Mouse (Mus musculus) cerebellum, adult 11-12 months (tissue): Measurements from ENCODE around the gene 0610012G03Rik.
A peak's percentile ranks its signal among the peaks of the same experiment; 100 is the strongest.

ENCODE experiments used
- DNase-seq: peaks from one replicate; pipeline ENCODE4 v3.0.0; 2022

Gene 0610012G03Rik

DNA sequence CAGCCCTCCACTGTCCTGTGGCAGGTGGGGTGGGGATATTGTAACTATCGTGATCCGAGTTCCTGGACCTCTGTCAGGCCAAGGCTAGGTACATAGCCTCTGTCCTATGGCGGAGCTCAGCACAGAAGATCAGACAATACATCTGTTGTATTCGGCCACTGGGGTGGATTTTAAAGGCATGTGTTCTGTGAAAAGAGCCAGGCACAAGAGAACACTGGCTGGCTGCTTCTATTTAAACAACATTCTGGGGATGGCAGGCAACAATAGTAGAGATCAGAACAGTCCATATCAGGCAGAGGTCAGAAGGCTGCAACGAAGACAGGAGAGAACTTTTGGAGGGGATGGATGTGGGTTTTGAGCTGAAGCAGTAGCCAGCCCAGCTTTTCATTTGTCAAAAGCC is 16.0 kb downstream of the 0610012G03Rik start:
- peak; percentile 57 for DNase-seq

DNA sequence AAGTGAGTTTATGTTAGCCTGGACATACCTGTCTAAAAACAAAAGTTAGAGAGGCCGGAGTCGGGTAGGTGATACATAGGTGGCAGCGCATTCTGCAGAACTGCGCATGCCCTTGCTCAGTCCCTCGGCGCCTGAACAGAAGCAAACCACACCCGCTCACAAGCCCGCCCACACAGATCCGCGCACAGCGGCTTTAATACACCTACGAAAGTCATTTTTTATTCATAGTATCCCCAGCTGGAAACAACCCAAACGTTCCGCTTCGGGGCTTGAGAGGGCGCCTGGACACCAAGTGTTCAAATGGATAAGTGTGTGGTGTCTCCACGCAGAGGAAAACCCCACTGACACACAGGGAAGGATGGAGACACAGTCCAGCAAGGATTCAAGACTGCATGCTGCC is 17.0 kb downstream of the 0610012G03Rik start:
- DNase-seq, result peak; percentile 47

DNA sequence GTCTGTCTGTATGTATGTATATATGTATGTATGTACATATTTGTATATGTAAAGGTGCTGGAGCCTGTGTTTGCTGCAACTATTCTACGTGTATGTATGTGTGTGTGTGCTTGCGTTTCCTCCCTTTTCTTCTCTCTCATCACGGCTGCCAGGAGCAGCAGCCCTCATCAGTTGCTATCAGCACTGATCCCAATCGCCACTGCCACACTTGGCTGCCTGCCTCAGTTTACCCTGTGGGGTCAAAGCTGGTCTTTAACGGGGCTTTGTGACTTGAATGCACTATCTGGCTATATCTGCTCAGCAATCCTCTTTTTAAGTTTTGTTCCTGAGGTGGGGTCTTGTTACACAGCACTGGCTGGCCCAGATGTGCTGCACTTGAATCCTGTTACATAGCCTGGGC is 20.9 kb downstream of the 0610012G03Rik start:
- DNase-seq, result no peak

DNA sequence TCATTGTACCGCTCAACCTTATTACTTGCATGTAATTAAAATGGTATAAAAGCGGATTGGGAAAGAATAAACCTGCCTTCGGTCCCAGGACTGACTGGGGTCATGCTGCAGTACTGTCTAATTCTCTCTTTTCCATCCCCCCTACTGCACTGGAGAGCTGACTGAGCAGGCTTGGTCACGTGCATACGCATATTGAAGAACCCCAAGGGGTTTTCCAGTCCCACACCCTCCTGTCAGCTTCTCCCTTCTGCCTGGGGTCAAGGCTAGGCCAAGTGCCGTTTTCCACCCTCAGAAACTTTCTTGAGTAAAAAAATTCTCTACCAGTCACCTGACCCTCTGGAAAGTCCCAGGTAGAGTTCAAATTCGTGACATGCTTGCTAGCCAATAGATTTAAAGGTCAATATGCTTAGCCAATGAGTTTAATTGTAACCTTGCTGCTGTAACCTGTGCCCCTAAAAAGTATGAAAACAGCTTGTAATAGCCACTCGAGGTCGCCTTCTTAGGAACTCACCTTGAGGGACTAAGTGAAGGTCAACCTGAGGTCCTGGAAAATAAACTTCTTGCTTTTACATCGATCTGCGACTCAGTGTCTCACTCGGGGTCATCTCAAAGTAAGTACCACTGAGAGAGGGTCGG is 21.6 kb downstream of the 0610012G03Rik start:
- no peak for DNase-seq

DNA sequence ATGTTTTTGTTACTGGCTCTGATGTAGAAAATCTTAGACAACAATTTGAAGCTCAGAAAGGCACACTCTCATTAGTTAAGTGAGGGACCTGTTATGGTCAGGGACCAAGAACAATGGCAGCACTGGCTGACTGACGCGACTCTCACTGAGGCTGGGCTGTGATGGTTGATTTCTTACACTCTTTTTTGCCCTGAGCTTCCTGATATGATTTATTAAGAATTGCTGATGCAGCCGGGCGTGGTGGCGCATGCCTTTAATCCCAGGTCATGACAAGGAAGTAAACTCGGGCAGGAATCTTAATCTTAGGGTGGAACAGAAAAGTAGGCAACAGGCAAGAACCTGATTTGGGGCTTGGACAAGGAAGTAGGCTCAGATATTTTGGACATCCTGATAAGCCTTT is 22.2 kb downstream of the 0610012G03Rik start:
- DNase-seq, result no peak

DNA sequence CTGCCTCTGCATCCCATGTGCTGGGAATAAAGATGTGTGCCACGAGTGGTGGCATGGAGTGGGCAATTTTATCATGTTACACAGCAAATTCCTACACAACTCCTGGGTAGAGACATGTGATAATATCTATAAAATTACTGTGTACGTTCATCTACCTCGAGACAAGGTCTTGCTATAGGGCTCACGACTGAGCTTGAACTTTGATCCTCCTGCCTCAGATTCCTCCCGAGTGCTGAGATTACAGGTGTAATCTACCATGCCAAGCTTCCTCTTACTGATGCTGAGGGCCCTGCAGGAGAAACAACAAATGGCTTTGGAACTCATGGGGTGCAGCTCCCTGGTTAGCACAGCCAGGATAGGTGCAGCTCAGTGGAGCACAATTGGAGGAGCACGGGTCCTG is 23.9 kb downstream of the 0610012G03Rik start:
- DNase-seq, result no peak

DNA sequence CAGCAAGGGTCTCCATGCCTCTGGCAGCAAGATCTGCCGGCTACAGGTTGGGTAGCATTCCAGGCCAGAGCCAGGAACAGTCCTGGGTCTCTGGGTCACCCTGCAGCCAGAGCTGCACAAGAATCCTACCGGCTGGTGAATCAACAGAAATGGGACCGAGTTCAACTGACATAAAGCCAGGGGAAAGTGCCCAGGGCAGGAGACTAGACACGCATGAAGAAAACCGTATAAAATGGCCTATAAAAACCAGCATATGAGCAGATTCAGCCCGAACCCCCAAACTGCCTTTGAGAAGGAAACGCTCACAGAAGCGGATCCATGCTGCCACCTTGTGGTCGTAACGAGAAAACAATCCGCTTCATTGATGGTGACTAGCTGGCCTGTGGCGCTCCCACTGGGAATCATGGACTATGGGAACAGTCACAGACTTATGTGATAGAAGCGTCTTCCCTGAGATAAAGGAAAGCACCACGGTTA is 30.0 kb downstream of the 0610012G03Rik start:
- peak; percentile 82 for DNase-seq

DNA sequence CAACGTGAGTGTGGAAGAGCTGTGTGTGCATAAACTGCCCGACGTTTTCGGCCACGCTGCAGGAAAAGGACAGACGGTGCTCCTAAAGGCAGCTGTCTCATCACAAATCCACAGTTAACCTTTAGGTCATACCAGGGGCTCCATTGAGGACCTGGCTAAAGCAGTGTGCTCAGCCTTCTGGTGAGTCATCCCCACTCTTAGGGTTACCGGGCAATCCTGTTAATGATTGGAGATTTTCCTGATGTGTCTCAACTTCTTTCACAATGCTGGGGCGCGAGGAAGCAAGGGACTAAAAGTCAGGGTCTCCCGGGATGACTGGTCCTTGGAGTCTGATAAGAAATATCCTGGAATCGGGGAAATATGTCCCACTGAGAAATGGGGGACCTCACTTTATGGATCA is 30.5 kb downstream of the 0610012G03Rik start:
- no peak for DNase-seq

DNA sequence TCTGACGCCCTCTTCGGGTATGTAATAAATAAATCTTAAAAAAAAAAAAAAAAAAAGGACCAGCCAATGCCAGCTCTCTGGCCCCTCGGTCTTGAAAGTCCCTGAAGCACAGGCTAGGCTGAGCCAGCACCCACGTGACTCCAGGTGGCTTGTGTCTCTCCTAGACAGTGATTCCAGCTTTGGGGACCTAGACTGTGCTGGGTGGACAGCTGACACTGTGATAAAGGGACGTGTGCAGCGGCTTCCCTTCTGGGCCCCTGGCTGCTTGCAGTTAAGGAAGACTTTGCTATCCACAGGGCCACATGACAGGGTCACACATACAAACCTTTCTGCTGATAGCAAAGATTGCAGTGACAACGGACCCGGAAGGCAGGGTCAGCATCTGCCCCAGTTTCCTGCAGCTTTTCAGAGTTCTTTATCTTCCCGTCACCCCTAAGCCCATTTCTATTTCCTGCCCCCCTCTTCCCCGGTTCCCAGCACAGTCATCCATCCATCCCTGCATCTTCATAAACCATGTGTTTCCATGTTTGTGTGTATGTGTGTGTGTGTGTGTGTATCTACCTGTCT is 37.9 kb downstream of the 0610012G03Rik start:
- no peak for DNase-seq

DNA sequence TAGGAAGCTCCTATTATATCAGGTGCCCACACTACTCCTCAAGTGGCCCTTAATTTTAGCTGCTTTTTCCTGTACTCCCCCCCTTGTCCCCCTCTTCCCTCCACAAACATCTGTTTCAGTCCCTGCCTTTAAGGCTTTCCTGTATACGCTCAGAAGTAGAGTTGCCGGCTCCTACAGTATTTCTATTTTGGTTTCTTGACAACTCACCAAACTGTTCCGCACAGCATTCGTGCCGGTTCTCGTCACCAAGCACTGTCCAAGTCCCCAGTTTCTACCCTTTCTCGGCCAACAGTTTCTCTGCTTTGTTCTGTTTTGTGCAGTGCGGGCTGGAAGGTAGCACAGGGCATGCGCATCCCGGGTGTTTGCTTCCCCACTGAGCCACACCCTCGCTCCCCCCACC is 39.3 kb downstream of the 0610012G03Rik start:
- DNase-seq, result no peak

DNA sequence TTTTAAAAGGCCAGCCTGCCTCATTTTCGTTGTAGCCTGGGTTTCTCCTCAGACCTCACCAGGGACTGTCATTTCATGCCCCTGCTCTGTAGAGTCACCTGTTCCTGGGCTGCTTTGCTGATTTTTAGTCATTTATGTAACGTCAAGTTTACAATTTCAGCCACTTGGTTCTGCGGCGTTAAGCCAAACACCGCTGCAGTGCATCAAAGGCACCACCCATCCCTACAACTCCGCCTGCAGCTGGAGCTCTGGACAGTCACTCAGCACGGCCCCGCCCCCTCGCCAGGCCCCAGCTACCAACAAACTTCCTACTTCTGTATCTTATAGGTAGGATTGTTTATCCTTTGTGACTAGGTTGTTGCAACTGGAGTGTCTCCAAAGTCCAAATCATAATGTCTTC is 41.4 kb downstream of the 0610012G03Rik start:
- DNase-seq, result no peak

DNA sequence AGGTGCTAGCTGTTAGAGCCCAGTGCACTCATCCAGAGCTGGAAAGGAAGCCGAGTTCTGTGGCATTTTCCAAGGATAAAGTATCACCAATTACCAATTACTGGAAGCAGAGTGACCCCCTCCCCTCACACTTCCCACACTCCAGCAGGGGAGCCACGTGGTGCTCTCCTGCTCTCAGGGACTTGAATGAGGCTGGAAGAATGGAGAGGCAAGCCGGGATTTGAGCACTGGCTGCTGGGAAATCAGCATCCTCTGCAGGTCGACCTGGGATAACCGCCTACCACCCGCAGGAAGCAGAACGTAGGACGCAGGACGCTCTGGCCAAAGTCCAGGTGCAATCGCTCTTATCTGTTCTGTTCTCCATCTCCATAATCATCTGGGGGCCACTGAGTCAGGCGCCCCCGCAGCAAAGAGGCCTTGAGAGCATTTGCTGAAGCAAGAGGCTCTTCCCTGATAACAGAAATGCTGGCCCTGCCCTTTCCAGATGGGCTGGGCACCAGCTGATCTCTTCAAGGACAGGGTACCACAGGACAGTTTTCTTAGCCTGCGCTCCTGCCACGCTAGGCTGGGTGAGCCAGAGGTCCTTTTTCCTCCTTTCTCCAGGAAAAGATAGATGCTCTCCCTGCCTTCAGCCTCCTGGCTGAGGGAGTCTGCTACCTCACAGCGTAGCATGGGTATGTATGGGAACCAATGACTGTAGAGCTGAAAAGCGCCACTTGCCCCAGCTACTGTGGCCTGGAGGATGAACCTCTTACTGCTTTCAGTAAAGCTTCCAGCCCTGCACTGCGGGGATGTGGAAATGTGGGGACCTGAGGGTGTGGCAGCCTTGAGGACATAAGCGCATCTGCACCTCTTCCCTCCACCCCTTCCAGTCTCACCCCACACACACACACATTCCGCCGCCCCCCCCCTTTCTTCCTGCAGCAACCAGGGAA is 42.1 kb downstream of the 0610012G03Rik start:
- no peak for DNase-seq

DNA sequence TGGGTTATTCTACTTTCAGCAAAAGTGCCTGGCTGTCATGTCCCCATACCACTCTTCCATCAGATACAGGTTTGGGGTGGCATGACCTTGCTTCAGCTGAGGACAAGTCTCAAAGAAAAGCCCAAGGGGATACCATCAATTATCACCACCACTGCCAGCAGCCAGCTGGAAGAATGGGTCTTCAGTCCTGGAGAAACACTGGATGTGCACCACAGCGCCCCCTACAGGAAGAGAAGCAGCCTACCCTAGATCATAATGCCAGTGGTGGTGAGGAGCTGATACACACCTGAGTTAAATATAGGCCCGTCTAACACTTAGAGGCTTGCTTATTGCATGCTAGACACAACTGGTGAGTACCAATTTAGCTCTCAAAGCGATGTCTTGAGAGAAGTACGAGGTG is 43.0 kb downstream of the 0610012G03Rik start:
- DNase-seq, result no peak

DNA sequence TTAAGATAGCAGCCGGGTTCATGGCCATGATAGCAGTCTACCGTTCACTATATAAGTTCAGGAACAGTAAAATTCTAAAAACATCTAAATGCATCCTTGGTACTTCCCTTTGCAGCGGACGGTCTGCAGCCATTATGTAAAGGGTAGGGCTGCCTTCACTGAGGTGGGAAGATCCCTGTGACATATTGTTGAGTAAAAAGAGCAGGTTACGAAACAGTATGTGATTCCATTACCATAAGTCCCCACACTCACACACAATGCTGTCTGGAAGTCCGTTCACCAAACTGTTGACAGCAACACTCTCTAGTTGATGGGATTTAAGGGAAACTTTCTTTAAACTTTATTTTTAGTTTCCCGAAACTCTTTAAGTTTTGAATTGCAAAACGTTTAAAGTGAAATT is 45.1 kb downstream of the 0610012G03Rik start:
- no peak for DNase-seq

DNA sequence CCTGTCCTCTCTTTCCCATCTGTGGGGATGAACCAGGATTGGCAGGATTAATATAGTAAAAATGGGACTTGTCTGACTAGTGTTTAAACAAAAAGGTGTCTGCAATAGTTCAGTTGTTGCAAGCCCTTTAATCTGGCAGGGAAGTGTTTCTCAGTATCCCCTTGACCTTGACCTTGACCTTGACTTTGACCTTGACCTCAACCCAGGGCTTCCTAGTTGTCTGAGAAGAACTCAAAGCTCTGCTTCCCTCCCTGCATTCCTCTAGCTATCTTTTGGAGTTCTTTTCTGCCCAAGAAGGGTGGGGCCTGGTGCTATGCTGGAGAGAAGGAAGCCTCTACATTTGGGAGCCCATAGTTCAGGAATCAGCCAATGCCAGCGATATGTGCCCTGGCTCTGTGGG is 46.4 kb downstream of the 0610012G03Rik start:
- no peak for DNase-seq

DNA sequence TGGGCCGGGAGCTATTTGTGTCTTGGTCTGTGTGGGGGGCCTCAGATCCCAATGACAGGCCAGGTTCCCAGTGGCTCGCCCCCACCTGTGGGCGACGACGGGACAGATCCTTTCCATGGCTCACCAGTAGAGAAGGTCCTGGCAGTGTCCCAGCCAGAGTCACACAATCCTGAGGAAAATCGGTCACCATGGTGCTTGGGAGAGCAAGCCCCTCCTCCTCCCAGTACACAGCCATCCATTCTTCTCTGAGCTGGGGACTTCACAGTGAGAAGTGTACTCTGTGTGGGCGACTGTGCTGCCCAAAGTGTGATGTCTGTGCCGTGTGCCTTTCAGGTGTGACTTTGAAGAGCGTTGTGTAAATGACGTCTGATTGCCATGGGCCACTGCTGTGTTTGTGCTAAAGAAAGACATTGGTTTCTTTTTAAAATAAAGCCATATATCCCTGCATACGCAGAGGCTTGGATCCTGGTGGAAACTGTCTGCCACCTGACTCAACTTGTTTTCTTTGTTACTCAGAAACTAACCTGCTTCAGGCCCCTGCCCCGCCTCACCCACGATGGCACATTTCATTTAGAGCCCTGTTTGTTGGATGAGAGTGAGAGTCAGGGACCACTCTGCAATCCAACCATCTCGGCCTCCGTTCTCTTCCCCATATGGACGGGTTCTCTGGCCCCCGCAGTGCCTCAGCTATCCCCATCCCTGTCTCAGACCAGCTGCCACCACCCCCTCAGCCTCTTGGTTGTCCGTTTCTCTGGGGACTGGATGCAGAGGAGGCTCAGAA is 49.6 kb downstream of the 0610012G03Rik start:
- no peak for DNase-seq
